In genomic region chr3:107768104-107768989, GRCm38 (mm10) we compare ENCODE assay signal across 22 mouse cellular contexts. TPM values are rescaled to one million over a fixed set of nuclear protein-coding genes. Genes with fewer than 3 reads are reported as not detected.
DNase-seq lines count a peak whose midpoint lies in the region; ATAC-seq and TF ChIP-seq lines count a peak whose summit lies in the region.
"Had no signal": no experiment of that assay in that cellular context is flagged by ENCODE, and none has a peak within 500 bp of the region (broad histone marks: within the 10 kb centered on the region; RNA-seq: fewer than 3 reads in every experiment).

No protein-coding gene starts in this region.

- 0 out of 2 replicates have a peak, but pooled peaks have one; percentile 14 for ATAC-seq in liver, embryonic 16.5 days (ENCODE audit: low read depth)
- peak; percentile 76 for ATAC-seq in intestine, embryonic 16.5 days
- ATAC-seq: forebrain, embryonic 16.5 days; hindbrain, postnatal 0 days had no signal

- peaks cover 38% of the 10 kb centered on the region for H3K4me1 ChIP-seq in heart, embryonic 10.5 days
- peaks cover 4% of the 10 kb centered on the region for H3K4me1 ChIP-seq in liver, embryonic 16.5 days (ENCODE audit: control insufficient read depth, low read depth, low read length)
- H3K4me1 ChIP-seq in intestine, embryonic 16.5 days (ENCODE audit: control insufficient read depth, insufficient read depth, low read length): peaks cover 26% of the 10 kb centered on the region
- H3K4me1 ChIP-seq: embryonic facial prominence, embryonic 12.5 days; neural tube, embryonic 12.5 days had no signal

- 34% methylated on average over 8 of the region's 8 CpGs for WGBS in heart, embryonic 10.5 days
- WGBS in liver, embryonic 16.5 days (ENCODE audit: insufficient replicate concordance): 42% methylated on average over 8 of the region's 8 CpGs
- 25% methylated on average over 8 of the region's 8 CpGs for WGBS in intestine, embryonic 16.5 days

- no peak overlapping the region for H3K9ac ChIP-seq in liver, embryonic 16.5 days (ENCODE audit: low read depth, low read length)
- no peak overlapping the region for H3K9ac ChIP-seq in intestine, embryonic 16.5 days (ENCODE audit: low read depth, low read length)
- H3K9ac ChIP-seq: embryonic facial prominence, embryonic 12.5 days; liver, embryonic 14.5 days; neural tube, embryonic 12.5 days had no signal

- no peaks in the 10 kb centered on the region for H3K36me3 ChIP-seq in heart, embryonic 10.5 days
- no peaks in the 10 kb centered on the region for H3K36me3 ChIP-seq in liver, embryonic 16.5 days (ENCODE audit: control insufficient read depth, insufficient read depth)
- H3K36me3 ChIP-seq in intestine, embryonic 16.5 days (ENCODE audit: control insufficient read depth, insufficient read depth, low read length): no peaks in the 10 kb centered on the region
- H3K36me3 ChIP-seq: embryonic facial prominence, embryonic 12.5 days; neural tube, embryonic 12.5 days had no signal

- TF ChIP-seq CTCF in brain, embryonic 14.5 days (IDR thresholded peaks at IDR 0.05; ENCODE audit: borderline replicate concordance, extremely low read depth, insufficient read depth, insufficient read length): no peak

- H3K4me3 ChIP-seq in heart, embryonic 10.5 days: no peak overlapping the region
- no peak overlapping the region for H3K4me3 ChIP-seq in liver, embryonic 16.5 days (ENCODE audit: low read depth, low read length)
- no peak overlapping the region for H3K4me3 ChIP-seq in intestine, embryonic 16.5 days (ENCODE audit: low read length)
- H3K4me3 ChIP-seq: embryonic facial prominence, embryonic 12.5 days; left cerebral cortex, adult 2 months; neural tube, embryonic 12.5 days had no signal

- no peaks in the 10 kb centered on the region for H3K9me3 ChIP-seq in heart, embryonic 10.5 days
- no peaks in the 10 kb centered on the region for H3K9me3 ChIP-seq in liver, embryonic 16.5 days (replicated peaks; ENCODE audit: control insufficient read depth, low read length)
- no peaks in the 10 kb centered on the region for H3K9me3 ChIP-seq in intestine, embryonic 16.5 days (ENCODE audit: control insufficient read depth, low read length)
- H3K9me3 ChIP-seq: embryonic facial prominence, embryonic 12.5 days; neural tube, embryonic 12.5 days had no signal

- H3K27me3 ChIP-seq in heart, embryonic 10.5 days (ENCODE audit: insufficient read depth, poor library complexity, severe bottlenecking): peaks cover 13% of the 10 kb centered on the region
- no peaks in the 10 kb centered on the region for H3K27me3 ChIP-seq in liver, embryonic 16.5 days (ENCODE audit: control insufficient read depth, insufficient read depth, low read depth, low read length)
- peaks cover 3% of the 10 kb centered on the region; the same call in 1 of the 2 replicates for H3K27me3 ChIP-seq in intestine, embryonic 16.5 days (replicated peaks; ENCODE audit: control insufficient read depth, insufficient read depth, low read length)
- H3K27me3 ChIP-seq: embryonic facial prominence, embryonic 12.5 days; neural tube, embryonic 12.5 days had no signal

- H3K4me2 ChIP-seq in liver, embryonic 16.5 days (ENCODE audit: low read depth, low read length): no peak overlapping the region
- H3K4me2 ChIP-seq in intestine, embryonic 16.5 days (ENCODE audit: low read depth, low read length): no peak overlapping the region
- H3K4me2 ChIP-seq: embryonic facial prominence, embryonic 12.5 days; midbrain, embryonic 11.5 days; neural tube, embryonic 12.5 days had no signal

- peak overlapping the region; percentile 53; the same call in 1 of the 2 replicates for H3K27ac ChIP-seq in heart, embryonic 10.5 days
- no peak overlapping the region for H3K27ac ChIP-seq in liver, embryonic 16.5 days (ENCODE audit: low read length)
- H3K27ac ChIP-seq in intestine, embryonic 16.5 days (ENCODE audit: low read length): no peak overlapping the region
- H3K27ac ChIP-seq: embryonic facial prominence, embryonic 12.5 days; hindbrain, postnatal 0 days; left cerebral cortex, adult 2 months; liver, embryonic 14.5 days; macrophage; neural tube, embryonic 12.5 days had no signal

- DNase-seq in heart, embryonic 10.5 days (ENCODE audit: low spot score): no peak
- DNase-seq in heart, postnatal 14 days: no peak
- DNase-seq in liver: no peak
- DNase-seq in brain, embryonic 14.5 days (ENCODE audit: low read depth): peak; percentile 31
- DNase-seq in frontal cortex, postnatal 36 days (ENCODE audit: low spot score in 2 of 2): no peak
- DNase-seq: adrenal gland, adult 8-10 months; cerebellum, adult 9-10 months; kidney, adult 2 months; kidney, postnatal 14 days; left cerebral cortex, postnatal 4 days; right cerebral cortex, adult 18-20 months; thymus, postnatal 25 days had no signal

- TF ChIP-seq POLR2A in brain, embryonic 14.5 days (IDR thresholded peaks at IDR 0.05; ENCODE audit: borderline replicate concordance, extremely low read depth, insufficient read depth, insufficient read length, poor library complexity, severe bottlenecking): no peak

- intact Hi-C loops in heart, postnatal 14 days (cut with DNase I): no loop called here

RNA-seq across cellular contexts. Expression of gene Csf1, which starts 8.1 kb away (rescaled TPM):
- 10.4 and 11.3 TPM in 2 replicates for polyA plus RNA-seq in heart, embryonic 10.5 days (2016; fragmentation: Nextera tagmentation; extraction: Ambion mirVana)
- total RNA-seq in heart, postnatal 14 days (2021): 10 to 100 TPM; 25.5 to 33.6 TPM
- polyA plus RNA-seq in liver, embryonic 16.5 days (2015; fragmentation: Nextera tagmentation; extraction: Ambion mirVana): 6.0 and 7.9 TPM in 2 replicates
- 6.4 and 8.5 TPM in 2 replicates for polyA plus RNA-seq in brain, embryonic 14.5 days (2012; rRNA removed)
- 11.8 and 13.9 TPM in 2 replicates for polyA plus RNA-seq in intestine, embryonic 16.5 days (2015; fragmentation: Nextera tagmentation; extraction: Ambion mirVana)
